Mouse (Mus musculus): Measurements from ENCODE around the gene Madd. TPM values are rescaled to one million over a fixed set of nuclear protein-coding genes. Genes with fewer than 3 reads are reported as not detected.

Gene Madd
- polyA plus RNA-seq, 1 experiment from 2014 or later: 8.0 TPM

DNA sequence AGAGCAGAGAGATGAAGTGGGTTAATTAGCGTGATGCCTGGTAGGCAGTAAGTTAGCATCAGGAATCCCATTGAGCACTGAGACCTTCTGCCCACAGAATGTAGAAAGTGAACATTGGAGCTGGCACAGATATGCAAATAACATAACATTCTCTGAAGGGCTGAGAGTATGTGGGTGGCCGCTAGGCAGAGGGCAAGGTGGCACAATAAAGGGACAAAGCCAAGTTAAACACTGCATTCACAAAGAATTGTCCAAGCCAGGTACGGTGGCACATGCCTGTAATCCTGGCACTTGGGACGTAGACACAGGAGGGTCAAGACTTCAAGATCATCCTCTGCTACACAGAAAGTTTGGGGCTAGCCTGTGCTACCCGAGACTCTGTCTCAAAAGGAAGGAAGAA is 74.4 kb downstream of the Madd start:
- no peak for ATAC-seq
- Histone ChIP-seq H3K27me3 (replicated peaks) (no peaks in the 10 kb centered on the region), H3K4me3 (replicated peaks) (no peak overlapping the region), H3K9me3 (no peaks in the 10 kb centered on the region), H3K4me1 (replicated peaks) (no peaks in the 10 kb centered on the region), H3K4me2 (replicated peaks) (no peak overlapping the region), H3K27ac (no peak overlapping the region), H3K36me3 (no peaks in the 10 kb centered on the region), H3K9ac (no peak overlapping the region)
- WGBS: 81% methylated on average over 5 of the region's 5 CpGs

- no peak overlapping the region for H3K9ac ChIP-seq
- no peak overlapping the region for H3K4me3 ChIP-seq (replicated peaks)
- no peaks in the 10 kb centered on the region for H3K27me3 ChIP-seq (replicated peaks)
- no peak overlapping the region for H3K27ac ChIP-seq
- no peaks in the 10 kb centered on the region for H3K36me3 ChIP-seq
- H3K4me2 ChIP-seq (replicated peaks): no peak overlapping the region
- H3K9me3 ChIP-seq: no peaks in the 10 kb centered on the region
- 77% methylated on average over 3 of the region's 3 CpGs for WGBS
- H3K4me1 ChIP-seq (replicated peaks): no peaks in the 10 kb centered on the region
- ATAC-seq: no peak
Observed at GRCm38 (mm10) chr2:91108156-91108555, 75.5 kb downstream of the Madd start.

- Histone ChIP-seq H3K9ac (no peak overlapping the region), H3K4me2 (replicated peaks) (no peak overlapping the region), H3K9me3 (no peaks in the 10 kb centered on the region), H3K4me1 (replicated peaks) (no peaks in the 10 kb centered on the region), H3K27ac (no peak overlapping the region), H3K4me3 (replicated peaks) (no peak overlapping the region), H3K36me3 (no peaks in the 10 kb centered on the region), H3K27me3 (replicated peaks) (no peaks in the 10 kb centered on the region)
- ATAC-seq: peak; percentile 91
- WGBS: 8% methylated on average over 7 of the region's 7 CpGs
Observed at GRCm38 (mm10) chr2:91101124-91101740, 82.4 kb downstream of the Madd start.

- no peak for ATAC-seq
- Histone ChIP-seq H3K27ac (no peak overlapping the region), H3K4me1 (replicated peaks) (no peaks in the 10 kb centered on the region), H3K4me3 (replicated peaks) (no peak overlapping the region), H3K27me3 (replicated peaks) (no peaks in the 10 kb centered on the region), H3K36me3 (no peaks in the 10 kb centered on the region), H3K4me2 (replicated peaks) (no peak overlapping the region), H3K9me3 (no peaks in the 10 kb centered on the region), H3K9ac (no peak overlapping the region)
- 69% methylated on average over 2 of the region's 2 CpGs for WGBS
Observed at GRCm38 (mm10) chr2:91098156-91098555, 85.5 kb downstream of the Madd start.

- Histone ChIP-seq H3K4me3 (replicated peaks) (0 out of 2 replicates have a peak overlapping the region, but pooled peaks have one; percentile 6), H3K36me3 (no peaks in the 10 kb centered on the region), H3K9ac (no peak overlapping the region), H3K4me1 (replicated peaks) (no peaks in the 10 kb centered on the region), H3K27me3 (replicated peaks) (no peaks in the 10 kb centered on the region), H3K4me2 (replicated peaks) (no peak overlapping the region), H3K9me3 (no peaks in the 10 kb centered on the region), H3K27ac (no peak overlapping the region)
- ATAC-seq: no peak
- 83% methylated on average over 10 of the region's 10 CpGs for WGBS
Observed at GRCm38 (mm10) chr2:91097015-91097414, 86.6 kb downstream of the Madd start.

GRCm38 (mm10) chr2:91096524-91096923 is 87.1 kb downstream of the Madd start:
- no peaks in the 10 kb centered on the region for H3K36me3 ChIP-seq
- no peak for ATAC-seq
- 0 out of 2 replicates have a peak overlapping the region, but pooled peaks have one; percentile 6 for H3K4me3 ChIP-seq (replicated peaks)
- H3K9ac ChIP-seq: no peak overlapping the region
- H3K9me3 ChIP-seq: no peaks in the 10 kb centered on the region
- no peak overlapping the region for H3K4me2 ChIP-seq (replicated peaks)
- no peaks in the 10 kb centered on the region for H3K4me1 ChIP-seq (replicated peaks)
- no peaks in the 10 kb centered on the region for H3K27me3 ChIP-seq (replicated peaks)
- no peak overlapping the region for H3K27ac ChIP-seq
- WGBS: 63% methylated on average over 14 of the region's 14 CpGs

DNA sequence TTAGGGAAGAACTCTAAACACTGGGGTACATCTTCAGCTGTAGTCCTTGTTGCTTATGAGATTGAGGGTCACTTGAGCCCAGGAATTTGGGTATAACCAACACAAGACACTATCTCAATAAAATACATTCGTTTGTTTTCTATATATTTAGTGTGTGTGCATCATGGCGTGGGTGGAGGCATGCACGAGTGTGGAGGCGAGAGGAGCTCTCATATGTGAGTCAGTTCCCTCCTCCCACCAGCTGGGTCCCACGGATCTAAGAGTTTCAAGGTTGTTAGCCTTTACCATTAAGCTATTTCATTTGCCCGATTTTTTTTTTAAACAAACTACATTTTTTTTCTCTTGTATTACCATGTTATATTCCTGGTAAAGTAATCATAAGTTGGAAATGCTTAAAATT is 92.8 kb downstream of the Madd start:
- Histone ChIP-seq H3K9ac (no peak overlapping the region), H3K9me3 (no peaks in the 10 kb centered on the region), H3K4me3 (replicated peaks) (no peak overlapping the region), H3K36me3 (no peaks in the 10 kb centered on the region), H3K27ac (no peak overlapping the region), H3K4me1 (replicated peaks) (no peaks in the 10 kb centered on the region), H3K27me3 (replicated peaks) (no peaks in the 10 kb centered on the region), H3K4me2 (replicated peaks) (no peak overlapping the region)
- WGBS: 74% methylated on average over 6 of the region's 6 CpGs
- ATAC-seq: no peak

DNA sequence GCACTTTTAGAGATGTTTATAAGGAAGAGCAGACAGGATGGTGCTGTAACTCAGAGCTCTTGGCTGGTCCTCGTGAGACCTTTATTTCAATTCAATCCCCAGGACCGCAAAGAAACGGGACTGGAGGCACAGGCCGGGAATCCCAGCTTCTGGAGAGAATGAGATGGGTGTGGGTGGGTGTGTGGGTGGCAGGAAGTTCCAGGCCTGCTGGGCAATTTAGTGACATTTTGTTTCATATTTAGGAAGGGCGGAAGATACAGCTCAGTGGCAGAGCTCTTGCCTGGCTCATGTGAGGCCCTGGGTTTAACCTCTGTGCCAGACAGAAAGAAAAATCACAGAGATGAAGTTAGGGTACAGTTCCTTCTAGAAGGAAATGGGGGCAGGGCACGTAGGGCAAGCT is 93.4 kb downstream of the Madd start:
- WGBS: 72% methylated on average over 6 of the region's 6 CpGs
- no peaks in the 10 kb centered on the region for H3K9me3 ChIP-seq
- H3K36me3 ChIP-seq: no peaks in the 10 kb centered on the region
- H3K4me3 ChIP-seq (replicated peaks): no peak overlapping the region
- H3K9ac ChIP-seq: no peak overlapping the region
- ATAC-seq: no peak
- H3K4me2 ChIP-seq (replicated peaks): no peak overlapping the region
- no peak overlapping the region for H3K27ac ChIP-seq
- no peaks in the 10 kb centered on the region for H3K27me3 ChIP-seq (replicated peaks)
- H3K4me1 ChIP-seq (replicated peaks): no peaks in the 10 kb centered on the region

GRCm38 (mm10) chr2:91088987-91089386 is 94.7 kb downstream of the Madd start:
- H3K9ac ChIP-seq: no peak overlapping the region
- no peaks in the 10 kb centered on the region for H3K9me3 ChIP-seq
- no peak overlapping the region for H3K4me3 ChIP-seq (replicated peaks)
- H3K4me2 ChIP-seq (replicated peaks): no peak overlapping the region
- WGBS: 84% methylated on average over 9 of the region's 9 CpGs
- no peak for ATAC-seq
- H3K27me3 ChIP-seq (replicated peaks): no peaks in the 10 kb centered on the region
- no peaks in the 10 kb centered on the region for H3K36me3 ChIP-seq
- H3K27ac ChIP-seq: no peak overlapping the region
- no peaks in the 10 kb centered on the region for H3K4me1 ChIP-seq (replicated peaks)

DNA sequence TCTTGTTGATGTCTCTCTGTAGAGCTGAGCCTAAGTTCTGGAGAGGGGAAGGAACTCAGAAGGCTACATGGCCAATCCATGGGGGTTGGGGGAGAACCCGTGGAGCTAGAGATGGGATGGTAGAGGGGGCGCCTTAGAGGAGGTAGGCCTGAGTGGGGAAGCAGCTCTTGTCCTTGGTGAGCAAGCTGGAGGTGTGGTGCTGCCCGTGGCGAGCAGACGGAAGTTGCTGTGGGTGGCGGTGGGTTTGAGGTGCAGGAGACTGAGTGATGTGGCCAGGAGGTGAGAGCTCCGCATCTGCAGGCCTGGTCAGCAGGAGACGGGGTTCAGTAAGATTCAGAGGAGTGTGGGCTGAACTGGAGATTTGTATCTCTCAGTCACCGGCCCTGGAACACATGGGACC is 96.2 kb downstream of the Madd start:
- Histone ChIP-seq H3K27ac (no peak overlapping the region), H3K9ac (no peak overlapping the region), H3K4me3 (replicated peaks) (no peak overlapping the region), H3K4me1 (replicated peaks) (no peaks in the 10 kb centered on the region), H3K36me3 (no peaks in the 10 kb centered on the region), H3K27me3 (replicated peaks) (no peaks in the 10 kb centered on the region), H3K9me3 (no peaks in the 10 kb centered on the region), H3K4me2 (replicated peaks) (no peak overlapping the region)
- no peak for ATAC-seq
- 78% methylated on average over 9 of the region's 9 CpGs for WGBS

Other genes starting within 250 kb of the Madd start
- gene Celf1, start 243.5 kb downstream of the Madd start, polyA plus RNA-seq (2015; fragmentation: Nextera tagmentation; extraction: Ambion mirVana): 81.3 and 82.3 TPM in 2 replicates
- gene Rapsn, start 148.2 kb downstream of the Madd start, polyA plus RNA-seq (2015; fragmentation: Nextera tagmentation; extraction: Ambion mirVana): 1.2 and 1.5 TPM in 2 replicates
- 232 and 236 TPM in 2 replicates for gene Psmc3, start 129.8 kb downstream of the Madd start, polyA plus RNA-seq (2015; fragmentation: Nextera tagmentation; extraction: Ambion mirVana)
- gene Slc39a13, start 113.4 kb downstream of the Madd start, polyA plus RNA-seq (2015; fragmentation: Nextera tagmentation; extraction: Ambion mirVana): 26.5 and 32.4 TPM in 2 replicates
- 7.9 and 8.9 TPM in 2 replicates for gene Spi1, start 101.4 kb downstream of the Madd start, polyA plus RNA-seq (2015; fragmentation: Nextera tagmentation; extraction: Ambion mirVana)
- gene Mybpc3, start 65.7 kb downstream of the Madd start, polyA plus RNA-seq (2015; fragmentation: Nextera tagmentation; extraction: Ambion mirVana): 0.05 and 0.06 TPM in 2 replicates
- gene Nr1h3, start 19.0 kb upstream of the Madd start, polyA plus RNA-seq (2015; fragmentation: Nextera tagmentation; extraction: Ambion mirVana): 12.8 and 14.3 TPM in 2 replicates
- gene Acp2, start 19.0 kb upstream of the Madd start, polyA plus RNA-seq (2015; fragmentation: Nextera tagmentation; extraction: Ambion mirVana): 20.4 and 20.9 TPM in 2 replicates
- 14.8 and 17.4 TPM in 2 replicates for gene Ddb2, start 53.1 kb upstream of the Madd start, polyA plus RNA-seq (2015; fragmentation: Nextera tagmentation; extraction: Ambion mirVana)
- gene Pacsin3, start 72.1 kb upstream of the Madd start, polyA plus RNA-seq (2015; fragmentation: Nextera tagmentation; extraction: Ambion mirVana): 21.3 and 22.3 TPM in 2 replicates
- gene Arfgap2, start 81.1 kb upstream of the Madd start, polyA plus RNA-seq (2015; fragmentation: Nextera tagmentation; extraction: Ambion mirVana): 72.0 and 75.6 TPM in 2 replicates